Mouse (Mus musculus): ENCODE measurements around the gene Clstn2. TPM values are rescaled to one million over a fixed set of nuclear protein-coding genes. Genes with fewer than 3 reads are reported as not detected.

Gene Clstn2
- total RNA-seq, 4 experiments from 2014 or later, result 126 to 148 (median 138) TPM

DNA sequence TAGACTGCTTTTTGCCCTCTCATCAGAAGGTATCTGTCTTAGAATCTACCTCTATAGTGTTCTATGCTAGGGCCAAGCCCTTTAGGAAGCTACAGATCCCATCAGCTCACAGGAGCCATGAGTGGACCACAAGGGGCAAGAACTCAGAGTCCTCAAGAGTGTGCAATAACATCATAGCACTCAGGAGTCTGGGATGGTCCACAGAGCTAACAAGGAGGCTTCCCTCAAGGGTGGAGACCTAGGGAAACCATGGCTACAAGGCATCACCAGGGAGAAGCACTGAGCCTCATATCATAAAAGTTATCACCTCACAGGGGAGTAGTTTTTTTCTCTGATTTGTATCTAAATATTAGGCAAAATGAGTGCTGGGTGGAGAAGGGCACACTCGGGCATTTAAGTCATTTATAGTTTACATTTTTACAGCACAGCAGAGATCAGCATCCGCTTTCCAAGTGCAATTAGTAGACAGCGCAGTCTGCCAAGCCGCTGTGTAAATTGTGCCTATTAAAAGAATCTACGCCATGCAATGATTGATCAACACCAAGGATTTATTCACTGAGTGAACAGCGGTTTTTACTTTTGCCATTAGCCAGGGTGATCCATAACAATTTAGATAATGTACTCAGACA lies 82.5 kb downstream of the Clstn2 start:
- DNase-seq (ENCODE audit: low spot score in 2 of 2), result no peak

GRCm38 (mm10) chr9:97919326-97919725 lies 113.7 kb downstream of the Clstn2 start:
- no peak for DNase-seq (ENCODE audit: low spot score in 2 of 2)

- DNase-seq (ENCODE audit: low spot score in 2 of 2), result no peak
These were observed 141.6 kb downstream of the Clstn2 start for GRCm38 (mm10) chr9:97891415-97891814.

- peak; percentile 19 to 31 for DNase-seq (ENCODE audit: low spot score in 2 of 2)
These were observed 149.6 kb downstream of the Clstn2 start for GRCm38 (mm10) chr9:97883336-97883735.

GRCm38 (mm10) chr9:97867013-97867700 lies 165.8 kb downstream of the Clstn2 start:
- DNase-seq (ENCODE audit: low spot score in 2 of 2), result no peak

DNA sequence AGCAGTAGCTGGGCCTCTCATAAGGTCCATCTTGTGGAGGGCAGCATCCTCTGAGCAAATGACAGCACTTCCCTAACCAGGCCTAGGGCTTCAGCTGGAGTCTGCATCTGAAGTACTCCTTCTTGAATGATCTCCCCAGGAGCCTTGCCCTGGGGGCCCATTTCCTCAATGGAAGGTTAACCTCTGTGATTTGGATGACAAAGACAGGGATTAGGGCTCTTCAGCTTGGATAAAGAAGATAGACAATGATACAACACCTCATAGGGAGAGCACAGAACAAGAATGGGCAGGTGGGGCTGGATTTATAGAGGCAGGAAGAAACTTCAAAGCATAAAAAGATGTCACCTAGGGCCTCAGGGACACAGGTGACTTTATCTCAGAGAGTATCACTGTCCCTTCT lies 180.1 kb downstream of the Clstn2 start:
- no peak for DNase-seq (ENCODE audit: low spot score in 2 of 2)

- no peak for DNase-seq (ENCODE audit: low spot score in 2 of 2)
These were observed 184.8 kb downstream of the Clstn2 start for GRCm38 (mm10) chr9:97847873-97848838.

DNA sequence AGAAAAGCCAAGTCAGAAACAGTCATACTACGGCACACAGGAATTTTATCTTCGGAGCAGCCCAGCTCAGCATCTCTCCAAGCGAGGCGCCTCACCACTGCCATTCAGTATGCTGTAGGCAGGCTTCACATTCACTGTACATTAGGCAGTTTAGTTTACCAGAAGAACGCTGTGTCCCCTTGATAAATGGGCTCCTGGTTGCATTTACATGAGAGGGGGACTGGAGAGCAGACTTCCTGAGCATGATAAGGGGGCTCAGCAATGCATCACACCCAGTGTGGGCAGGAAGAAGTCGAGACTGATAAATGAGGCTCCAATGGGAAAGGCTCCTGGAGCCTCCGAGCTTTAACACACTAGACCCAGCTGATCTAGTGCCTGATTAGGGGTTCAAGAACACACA lies 190.9 kb downstream of the Clstn2 start:
- DNase-seq (ENCODE audit: low spot score in 2 of 2), result no peak

DNA sequence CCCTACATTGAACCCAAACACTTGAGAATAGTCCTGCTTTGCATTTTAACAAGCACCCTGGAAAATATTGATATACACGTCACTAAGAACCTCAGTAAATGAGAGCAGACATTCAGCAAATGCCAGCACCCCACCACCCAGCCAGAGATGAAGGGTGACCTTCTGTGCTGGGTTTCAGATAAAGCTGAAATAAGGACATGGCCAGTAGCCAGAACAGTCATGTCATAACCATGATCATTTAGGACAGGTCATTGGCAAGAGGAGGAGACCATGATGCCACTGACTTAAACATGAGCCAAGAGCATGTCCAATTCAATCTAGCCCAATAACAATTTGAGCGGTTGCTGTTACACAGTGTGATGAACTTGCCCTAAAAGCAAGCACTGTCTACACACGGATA lies 201.8 kb downstream of the Clstn2 start:
- no peak for DNase-seq (ENCODE audit: low spot score in 2 of 2)

DNA sequence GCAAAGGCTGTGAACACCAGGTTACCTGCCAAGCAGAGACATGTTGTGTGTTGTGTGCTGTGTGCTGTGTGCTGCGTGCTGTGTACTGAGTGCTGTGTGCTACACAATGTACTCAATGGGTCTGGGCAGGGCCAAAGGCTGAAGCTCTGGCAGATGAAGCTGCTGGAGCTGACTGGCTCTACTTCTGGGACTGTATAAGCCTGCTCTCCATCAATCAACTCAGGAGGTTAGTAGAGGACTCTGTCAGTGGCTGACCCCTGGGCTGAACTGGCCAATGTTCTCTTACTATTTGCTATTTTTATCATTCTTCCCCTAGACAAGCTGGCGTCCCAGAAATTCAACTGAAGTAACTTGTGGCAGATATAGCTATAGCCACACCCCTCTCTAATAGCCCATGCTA lies 203.1 kb downstream of the Clstn2 start:
- no peak for DNase-seq (ENCODE audit: low spot score in 2 of 2)

GRCm38 (mm10) chr9:97827689-97828088 lies 205.3 kb downstream of the Clstn2 start:
- no peak for DNase-seq (ENCODE audit: low spot score in 2 of 2)

GRCm38 (mm10) chr9:97826077-97826947 lies 206.7 kb downstream of the Clstn2 start:
- no peak for DNase-seq (ENCODE audit: low spot score in 2 of 2)

DNA sequence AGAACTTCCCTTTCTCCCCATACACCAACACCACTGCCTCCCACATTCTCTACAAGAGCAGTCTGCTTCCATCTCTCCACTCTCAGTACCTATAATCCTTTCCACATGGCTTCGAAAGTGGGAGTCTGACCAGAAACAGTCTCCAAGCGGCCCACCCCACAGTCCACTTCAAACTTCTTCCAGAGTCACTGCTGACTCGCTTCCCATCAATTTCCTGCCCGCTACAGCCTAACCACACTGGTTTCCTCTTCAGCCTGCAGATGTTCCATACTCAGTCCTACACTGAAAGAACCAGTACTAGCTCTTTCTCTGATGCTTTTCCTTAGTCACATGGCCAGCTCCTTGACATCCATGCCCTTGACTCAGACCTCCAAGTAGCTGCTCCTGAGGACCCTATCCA lies 215.9 kb downstream of the Clstn2 start:
- DNase-seq (ENCODE audit: low spot score in 2 of 2), result no peak

DNA sequence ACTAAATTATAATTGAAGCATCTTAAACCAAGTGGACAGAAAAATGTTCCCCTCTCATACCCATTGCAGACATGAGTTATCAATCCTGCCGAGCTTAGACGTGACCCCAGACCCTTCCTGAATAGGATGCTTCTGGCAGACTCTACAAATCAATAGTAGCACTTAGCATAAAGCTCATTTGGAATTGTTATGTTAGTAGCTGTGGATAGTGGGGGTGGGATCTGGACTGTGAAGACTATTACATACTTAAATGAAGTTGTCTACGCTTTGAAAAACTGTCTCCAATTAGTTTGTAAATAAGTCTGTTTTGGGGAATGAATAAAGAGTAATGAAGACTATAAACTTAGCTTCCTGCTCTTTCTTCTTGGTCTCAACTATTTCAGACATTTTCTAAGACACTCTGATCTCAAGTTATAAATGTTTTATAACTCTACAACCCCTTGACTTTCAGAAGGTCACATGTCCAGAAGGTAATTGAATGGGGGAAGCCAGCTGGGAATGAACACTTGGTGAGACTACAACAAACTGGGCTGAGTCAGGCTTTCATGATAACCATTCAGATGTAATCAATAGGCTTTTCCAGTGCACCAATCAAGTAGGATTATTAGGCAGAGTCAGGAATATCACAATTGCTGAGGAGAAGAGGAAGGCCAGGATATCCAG lies 216.7 kb downstream of the Clstn2 start:
- no peak for DNase-seq (ENCODE audit: low spot score in 2 of 2)

DNA sequence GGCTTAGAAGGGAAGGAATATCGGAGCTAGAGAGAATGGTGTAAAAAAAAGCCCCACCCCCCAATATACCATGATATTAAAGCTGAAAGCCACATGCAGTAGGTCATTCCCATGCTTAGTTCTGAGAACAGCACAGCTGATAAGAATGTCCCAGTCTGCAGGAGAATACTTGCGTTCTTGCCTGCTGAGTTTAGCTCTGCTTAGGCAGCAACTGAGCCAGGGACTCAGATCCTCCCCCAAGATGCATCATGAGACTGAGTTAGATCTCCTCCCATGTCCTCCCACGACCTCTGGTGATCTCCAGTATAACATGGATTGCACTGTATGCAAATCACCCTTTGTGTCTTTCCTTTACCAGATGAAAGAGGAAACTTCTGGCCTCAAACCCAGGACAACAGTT lies 219.8 kb downstream of the Clstn2 start:
- no peak for DNase-seq (ENCODE audit: low spot score in 2 of 2)

DNA sequence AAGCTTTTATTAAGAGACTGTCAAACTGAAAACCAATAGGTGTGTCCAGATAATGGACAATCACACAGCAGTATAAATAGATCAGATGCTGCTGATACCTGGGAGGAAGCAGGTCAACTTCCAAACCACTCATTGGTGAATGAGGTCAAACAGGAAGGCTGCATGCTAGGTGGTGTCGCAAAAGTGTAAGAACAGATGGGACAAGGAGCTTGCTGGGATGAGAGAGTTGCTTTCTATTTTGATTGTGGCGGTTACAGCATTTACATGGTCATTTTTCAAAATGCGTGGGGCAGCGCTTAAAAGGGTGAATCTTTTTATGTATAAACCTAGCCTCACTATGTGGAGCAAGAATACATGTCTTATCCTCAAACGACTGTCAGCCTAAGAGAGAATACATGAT lies 225.9 kb downstream of the Clstn2 start:
- DNase-seq (ENCODE audit: low spot score in 2 of 2), result no peak

GRCm38 (mm10) chr9:97793661-97794060 lies 239.3 kb downstream of the Clstn2 start:
- DNase-seq (ENCODE audit: low spot score in 2 of 2), result no peak

DNA sequence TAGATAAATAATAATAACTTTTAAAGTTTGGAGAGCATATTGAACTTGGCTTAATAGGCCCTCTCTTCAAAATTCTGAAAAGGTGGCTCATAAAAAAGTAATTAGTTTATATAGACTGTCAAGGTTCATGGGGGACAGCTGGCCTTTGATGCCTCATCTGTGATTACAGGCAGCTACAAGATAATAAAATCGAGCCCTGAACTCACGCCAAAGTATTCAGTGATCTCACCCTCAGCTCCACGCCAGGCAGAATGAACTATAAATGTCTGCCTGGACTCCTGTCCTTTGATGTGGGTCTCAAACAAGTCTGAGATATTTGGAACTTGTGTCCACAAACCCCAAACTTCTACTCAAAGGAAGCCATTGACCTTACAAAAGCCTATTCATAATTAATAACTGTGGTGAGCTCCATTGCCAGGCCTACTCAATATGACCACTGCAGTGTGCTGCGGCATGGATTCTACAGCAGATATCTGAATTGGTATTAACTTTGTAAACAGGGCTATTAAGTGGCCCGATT lies 244.8 kb downstream of the Clstn2 start:
- no peak for DNase-seq (ENCODE audit: low spot score in 2 of 2)

GRCm38 (mm10) chr9:97780032-97780616 lies 252.9 kb downstream of the Clstn2 start:
- DNase-seq (ENCODE audit: low spot score in 2 of 2), result no peak

- no peak for DNase-seq (ENCODE audit: low spot score in 2 of 2)
These were observed 257.2 kb downstream of the Clstn2 start for GRCm38 (mm10) chr9:97775770-97776169.

All from layer of hippocampus, adult 8-10 months (tissue).